Mouse (Mus musculus): ENCODE data around the gene S100a6.
A peak's percentile ranks its signal among the peaks of the same experiment; 100 is the strongest.

The S100a6 gene

DNA sequence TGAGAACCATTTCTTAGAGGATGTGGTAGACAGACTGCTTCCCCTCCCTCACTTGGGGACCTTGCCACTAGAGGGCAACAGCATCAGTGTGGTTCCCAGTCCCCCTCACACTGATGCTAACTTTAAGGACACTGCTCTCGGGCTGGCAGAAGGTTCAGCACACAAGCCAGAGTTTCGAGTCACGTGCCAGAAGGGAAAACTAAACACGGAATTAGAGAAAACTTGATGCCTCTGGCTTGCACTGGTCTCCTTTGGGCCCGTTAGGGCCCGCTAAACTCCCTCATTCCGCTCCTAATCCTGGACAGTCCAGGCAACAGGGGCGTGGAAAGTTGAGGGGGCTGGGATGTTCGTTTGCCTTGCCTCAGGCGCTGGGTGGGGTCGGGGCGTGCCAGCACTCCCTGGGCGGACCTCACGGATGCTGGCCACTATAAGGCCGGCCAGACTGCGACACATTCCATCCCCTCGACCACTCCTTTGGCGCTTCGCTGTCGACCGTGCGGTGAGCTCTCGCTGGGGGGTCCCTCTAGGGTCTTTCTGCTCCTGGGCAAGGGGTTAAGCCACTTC lies at the start of gene S100a6:
TSS of gene S100a6 (plus strand) at position 155 of the 564 bp plus-strand sequence.
- peak; percentile 74 to 80 for DNase-seq

DNA sequence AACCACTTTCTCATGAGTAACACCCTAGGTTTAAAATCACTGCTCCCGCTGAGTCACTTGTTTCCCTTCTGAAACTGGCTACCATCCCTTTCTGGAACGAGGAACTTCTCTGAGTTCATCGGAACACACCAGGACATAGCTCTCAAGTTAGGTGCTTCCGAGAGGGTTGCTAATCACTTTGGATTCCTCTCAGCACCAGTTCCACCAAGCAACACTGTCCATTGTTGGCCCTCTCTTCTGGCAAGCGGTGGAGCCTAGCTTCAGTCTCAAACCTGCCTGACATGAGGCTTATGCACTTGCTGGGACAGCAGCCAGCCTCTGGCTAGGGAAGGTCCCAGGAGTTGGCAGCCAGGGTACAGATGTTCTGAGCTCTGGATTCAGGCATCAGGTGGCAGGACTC lies 38.0 kb upstream of the S100a6 start:
- no peak for DNase-seq

DNA sequence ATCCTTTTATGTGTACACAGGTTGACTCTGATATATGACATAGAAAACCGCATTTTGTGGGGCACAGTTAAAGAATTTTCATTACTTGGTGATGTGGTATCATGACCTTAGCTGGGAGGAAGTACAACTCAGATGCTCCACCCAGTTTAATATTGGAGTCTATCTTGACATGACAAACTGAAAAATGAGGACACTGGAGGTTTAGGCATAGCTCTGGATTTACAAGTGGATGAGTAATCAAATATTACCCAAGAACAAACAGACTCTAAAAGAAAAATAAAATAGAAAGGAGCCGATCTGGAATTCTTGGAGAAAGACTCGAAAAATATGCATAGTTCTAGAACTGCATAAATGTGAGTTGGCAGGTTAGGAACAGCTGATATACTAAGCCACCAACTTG lies 37.4 kb upstream of the S100a6 start:
- DNase-seq = no peak

DNA sequence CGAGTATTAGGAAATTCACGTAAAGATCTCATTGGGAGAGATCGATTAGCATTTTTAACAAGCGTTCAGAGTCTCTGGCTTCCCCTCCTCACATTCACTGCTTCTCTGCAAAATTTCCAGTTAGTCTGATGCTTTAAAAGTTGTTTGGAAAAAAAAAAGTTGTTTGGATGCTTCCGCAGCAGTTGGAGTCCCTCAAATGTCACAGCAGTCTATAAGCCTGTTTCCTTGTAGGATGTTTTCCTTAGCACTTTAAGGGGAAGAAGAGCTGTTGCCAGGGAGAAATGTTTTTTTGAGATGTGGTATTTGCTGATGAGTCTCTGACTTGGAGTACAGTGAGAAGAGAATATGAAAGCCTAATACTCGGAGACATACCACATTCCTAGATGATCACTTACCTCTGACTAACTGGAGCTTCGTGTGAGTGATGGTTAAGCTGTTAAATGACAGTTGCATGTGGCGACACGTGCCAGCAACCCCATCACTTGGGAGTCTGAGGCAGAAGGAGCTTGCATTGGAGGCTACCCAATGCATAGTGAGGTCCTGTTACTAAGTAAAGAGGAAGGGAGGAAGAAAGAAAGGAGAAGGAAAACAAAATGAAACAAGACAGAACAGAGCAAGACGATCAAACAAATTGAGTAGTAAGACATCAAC lies 36.2 kb upstream of the S100a6 start:
- DNase-seq = no peak

DNA sequence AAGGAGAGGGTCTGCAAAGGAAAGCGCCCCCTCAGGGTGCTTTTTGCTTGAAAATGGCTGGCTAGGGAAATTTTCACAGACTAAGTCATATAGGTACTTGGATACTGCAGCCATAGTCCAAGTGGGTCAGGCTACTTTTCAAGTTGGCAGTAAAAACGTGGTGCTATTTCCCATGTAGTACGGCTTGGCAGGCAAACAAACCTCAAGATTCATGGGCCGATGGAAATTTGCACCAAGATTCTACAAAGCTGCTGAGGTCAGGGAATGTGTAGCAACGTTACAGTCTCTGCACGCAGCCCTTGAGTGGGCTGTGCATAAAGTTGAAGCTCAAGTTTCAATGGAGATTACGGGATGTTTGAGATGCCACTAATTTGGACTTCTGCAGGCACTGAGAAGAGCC lies 33.2 kb upstream of the S100a6 start:
- DNase-seq = no peak

DNA sequence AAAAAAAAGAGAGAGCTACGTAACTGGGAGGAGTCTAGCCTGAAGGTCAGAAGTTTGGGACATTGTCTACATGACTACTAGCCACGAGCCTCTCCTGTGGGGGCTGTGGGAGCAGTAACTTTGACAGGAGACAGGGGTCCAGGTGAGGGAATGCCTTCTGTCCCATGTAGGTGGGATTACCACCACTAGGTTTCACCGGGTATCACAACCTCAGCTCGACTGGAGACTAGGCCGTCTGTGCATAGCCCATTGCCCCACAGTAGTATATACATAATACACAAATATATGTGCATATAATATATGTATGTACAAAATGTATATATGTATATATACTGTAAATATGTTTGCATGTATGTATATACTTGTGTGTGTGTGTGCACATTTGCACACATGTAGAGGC lies 31.5 kb upstream of the S100a6 start:
- no peak for DNase-seq

DNA sequence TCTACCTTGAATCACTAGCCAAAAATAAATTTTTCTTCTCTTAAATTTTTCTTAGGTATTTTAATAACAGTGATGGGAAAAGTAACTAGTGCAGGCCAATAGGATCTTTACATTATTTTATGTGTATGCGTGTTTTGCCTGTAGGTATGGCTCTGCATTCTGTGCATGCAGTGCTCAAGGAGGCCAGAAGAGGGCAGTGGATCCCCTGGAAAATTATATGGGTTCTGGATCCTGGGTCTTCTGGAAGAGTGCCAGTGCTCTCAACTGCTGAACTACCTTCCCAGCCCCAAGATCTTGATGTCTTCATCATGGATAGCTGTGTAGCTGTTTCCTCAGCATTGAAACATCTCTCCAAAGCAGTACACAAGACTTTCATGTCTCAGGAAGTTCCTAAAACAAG lies 30.5 kb upstream of the S100a6 start:
- no peak for DNase-seq

DNA sequence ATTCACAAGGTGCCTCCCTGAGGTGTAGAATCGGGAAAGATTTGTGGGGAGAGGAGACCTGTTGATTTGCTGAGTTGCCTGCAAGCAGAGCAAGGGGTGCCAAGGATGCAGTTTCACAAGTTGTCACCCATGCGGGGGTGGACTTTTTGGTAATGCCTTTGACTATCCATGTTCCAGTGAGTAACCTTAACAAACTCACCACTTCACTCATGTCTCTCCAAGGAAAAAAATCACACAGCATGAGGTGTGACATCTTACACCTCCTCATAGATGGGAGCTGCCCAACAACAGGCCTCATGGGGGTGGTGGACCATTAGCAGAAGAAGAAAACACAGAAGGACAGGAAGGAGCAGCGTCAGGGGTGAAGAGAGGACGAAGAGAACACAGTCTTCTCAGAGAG lies 30.1 kb upstream of the S100a6 start:
- no peak for DNase-seq

DNA sequence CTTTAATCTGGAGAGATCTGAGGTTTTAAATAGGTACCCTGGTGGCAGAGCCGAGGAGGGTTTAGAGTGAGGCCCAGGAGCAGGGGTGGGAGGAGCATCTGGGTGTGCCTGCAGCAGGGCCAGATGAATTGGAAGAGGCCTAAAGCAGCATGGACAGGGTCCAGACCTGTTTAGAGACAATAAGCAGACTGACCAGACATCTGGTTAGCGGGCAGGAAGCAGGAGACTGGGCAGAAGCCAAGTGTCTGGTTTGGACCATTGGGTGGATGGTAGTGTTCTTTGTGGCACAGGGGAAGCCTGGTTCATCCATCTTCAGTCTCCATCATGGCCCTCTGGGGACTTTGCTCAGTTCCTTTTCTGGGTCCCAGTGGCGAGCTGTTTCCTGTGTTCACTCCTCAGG lies 28.8 kb upstream of the S100a6 start:
- peak; percentile 57 to 70 for DNase-seq

DNA sequence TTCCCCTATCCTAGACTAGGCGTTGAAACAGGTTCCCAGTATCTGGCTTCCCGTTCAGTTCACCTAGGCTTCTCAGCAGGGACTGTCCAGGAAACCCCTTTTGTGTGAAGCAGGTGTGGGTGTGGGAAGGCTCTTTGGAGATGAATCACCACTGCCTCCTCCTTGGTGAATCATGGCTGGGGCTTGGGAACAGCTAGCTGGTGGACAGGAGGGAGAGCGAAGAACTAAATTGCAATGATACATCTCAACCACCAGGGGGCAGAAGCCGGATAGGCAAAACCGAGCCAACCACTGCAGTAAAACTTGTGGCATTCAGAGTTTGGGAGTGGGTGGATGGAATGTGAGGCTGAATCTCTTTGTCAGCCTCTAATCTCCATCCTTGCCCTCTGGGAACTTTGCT lies 27.1 kb upstream of the S100a6 start:
- DNase-seq = peak; percentile 39 to 60

DNA sequence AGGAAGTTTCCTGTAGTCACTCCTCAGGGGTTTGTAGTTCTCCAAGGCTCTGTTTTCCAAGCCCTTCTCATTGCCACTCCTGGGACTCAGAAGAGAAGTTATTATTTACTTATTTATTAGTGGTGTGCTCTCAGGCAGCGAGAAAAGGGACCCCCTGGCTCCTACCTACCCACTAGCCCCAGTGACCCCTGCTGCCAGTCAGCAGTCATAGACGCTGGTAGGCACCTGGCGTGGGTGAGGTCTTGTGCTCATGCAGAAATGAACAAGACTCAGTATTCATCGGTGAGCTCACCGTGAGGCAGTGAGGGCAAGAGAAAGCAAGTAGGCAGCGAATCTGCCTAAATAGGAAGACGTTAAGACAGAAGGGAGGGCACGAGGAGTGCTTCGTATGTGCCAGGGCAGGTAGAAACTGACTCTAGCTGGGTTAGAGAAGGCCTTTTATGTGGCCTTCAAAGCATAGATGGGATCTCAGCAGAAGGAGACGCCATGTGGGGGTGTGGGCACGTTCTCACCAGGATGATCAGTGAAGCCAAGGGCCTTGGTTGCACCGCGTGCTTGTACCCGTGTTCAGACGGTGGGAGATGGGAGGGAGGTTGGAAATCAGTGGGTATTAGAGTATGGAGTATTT lies 26.6 kb upstream of the S100a6 start:
- no peak for DNase-seq

DNA sequence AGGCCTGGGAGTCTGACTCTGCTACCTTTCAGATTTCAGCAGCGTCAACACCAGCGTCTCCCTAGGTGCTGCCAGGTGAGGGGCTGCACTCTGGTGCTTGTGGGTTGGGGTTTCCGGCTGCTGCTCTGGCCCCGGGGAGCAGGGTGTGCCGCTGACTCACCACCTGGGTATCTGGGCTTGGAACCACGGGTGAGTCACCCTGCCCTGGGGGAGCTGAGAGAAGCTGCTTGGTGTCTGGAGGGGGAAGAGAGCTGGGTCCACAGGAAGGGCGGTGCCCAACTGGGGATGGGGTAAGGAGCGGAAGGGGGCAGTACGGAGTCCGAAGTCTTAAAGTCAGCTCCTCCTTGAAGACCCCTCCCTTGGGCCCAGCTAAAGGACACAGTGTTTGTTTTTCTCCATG lies 25.8 kb upstream of the S100a6 start:
- peak in 1 of 2 experiments; percentile 69 for DNase-seq

DNA sequence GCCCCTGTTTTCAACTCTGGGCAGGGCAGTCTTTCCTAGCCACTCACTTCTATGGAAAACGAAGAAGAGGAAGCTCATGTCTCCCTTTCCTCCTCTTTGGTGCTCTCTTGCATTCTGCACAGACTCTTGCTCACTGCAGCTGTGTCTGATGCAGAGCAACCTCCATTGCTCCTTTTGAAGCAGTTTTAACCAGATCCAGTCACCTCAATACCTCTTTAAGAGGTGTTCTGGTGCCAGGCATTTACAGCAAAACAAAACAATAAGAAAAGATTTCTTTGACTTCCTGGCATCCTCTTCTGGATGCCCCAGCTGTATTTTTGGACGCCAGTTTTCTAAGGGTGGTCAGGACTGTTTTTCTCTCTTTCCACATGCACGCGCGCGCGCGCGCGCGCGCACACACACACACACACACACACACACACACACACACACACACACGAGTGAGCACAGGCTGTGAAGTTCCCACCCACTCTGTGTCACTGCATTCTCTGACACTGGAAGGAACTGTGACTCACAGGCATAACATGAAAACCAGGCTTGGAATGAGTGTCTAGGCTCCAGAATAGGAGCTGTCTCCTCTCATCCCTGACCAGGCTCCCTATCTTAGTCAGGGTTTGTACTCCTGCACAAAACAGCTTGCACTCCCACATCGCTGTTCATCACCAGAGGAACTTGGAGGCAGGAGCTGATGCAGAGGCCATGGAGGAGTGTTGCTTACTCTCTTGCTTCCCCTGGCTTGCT lies 25.2 kb upstream of the S100a6 start:
- DNase-seq = no peak

DNA sequence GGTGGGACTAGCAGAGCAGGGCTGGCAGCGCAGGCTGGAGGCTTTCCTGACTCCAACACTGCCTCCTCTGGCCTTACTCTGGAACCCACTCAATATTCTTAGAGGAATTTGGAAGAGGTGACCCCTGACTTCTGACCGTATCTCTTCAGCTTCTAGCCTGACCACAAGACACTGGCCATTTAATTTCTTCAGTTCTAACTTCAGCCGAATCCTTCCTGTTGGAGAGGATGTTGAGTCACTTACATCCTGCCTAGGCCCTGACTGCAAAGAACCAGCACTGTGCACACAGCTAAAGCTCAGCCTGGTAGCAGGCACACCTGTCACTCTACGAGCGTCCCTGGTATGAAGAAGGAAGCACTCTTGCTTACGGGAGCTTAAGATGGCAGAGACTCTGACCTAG lies 23.3 kb upstream of the S100a6 start:
- DNase-seq = no peak

DNA sequence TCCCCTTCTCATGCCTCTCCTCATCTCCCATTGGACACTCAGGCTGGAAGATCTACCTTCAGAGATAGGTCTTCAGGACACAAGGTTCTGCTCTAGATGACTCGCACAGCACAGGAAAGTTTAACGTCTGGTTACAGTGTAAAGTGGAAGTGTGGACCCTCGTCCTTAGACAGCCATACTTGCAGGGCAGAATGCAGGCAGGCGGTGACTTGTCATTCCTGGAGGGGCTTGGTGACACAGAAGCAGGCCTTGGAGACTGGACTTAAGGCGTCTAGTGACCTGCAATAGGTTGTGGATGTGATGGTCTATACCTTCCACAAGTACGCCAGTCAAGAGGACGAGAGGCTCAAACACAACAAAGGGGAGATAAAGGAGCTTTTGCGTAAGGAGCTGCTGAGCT lies 22.7 kb upstream of the S100a6 start, which contains the start of gene S100a2:
TSS of gene S100a2 (plus strand) at position 301 of the 400 bp plus-strand sequence.
- no peak for DNase-seq

DNA sequence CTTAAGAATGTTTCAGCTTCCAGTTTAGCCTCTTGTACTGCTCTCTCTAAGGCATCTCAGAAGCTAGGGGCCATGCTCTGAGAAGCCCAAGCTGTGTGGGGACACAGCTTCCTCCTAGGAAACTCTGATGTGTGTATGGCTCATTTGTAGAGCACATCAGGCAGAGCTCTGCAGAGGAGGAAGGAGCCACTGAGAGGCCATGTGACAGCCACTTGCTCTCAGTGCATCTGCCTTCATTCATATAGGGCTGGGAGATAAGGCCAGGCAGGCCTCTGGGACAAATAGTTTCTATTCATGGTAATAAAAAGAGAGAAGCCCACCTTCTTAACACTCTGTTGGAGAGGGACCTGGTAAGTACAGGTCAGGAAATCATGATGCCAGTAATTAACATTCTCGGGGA lies 18.2 kb upstream of the S100a6 start:
- no peak for DNase-seq

DNA sequence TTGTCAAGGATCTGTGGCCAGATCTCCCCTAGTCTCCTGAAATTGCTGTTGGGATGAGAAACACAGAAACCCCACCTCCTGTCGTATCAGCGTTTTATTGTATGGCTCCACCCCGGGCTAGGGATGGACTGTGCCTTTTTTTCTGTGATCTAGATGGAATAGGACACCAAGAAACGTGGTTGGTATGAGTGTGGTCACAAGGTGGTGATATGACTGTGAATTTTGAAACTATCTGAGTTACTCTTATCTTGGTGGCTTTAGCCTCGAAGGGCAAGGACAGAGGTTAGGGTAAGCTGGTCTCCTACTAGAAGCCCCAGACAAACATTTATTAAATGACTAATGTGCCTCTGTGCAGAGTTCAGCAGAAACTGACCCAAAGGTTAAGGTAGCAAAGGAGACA lies 17.1 kb upstream of the S100a6 start:
- no peak for DNase-seq

DNA sequence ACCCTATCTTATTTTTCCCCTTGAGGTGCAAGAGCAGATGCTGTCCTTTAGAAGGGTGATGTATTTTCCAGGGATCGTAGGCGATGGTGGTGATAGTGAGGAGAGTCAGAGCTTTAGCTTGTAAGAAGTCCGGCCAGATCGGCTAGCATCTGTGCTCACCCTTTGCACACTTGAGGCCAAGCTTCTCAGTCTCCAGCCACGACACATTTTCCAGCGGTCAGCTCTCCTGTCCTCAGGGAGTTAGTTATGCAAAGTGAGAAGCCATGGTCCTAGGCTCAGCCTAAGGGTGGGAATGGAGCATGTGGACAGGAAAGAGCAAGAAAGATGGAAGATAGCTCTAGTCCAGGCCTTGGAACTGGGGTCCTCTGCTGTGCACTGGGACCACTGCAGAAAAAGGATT lies 15.9 kb upstream of the S100a6 start:
- no peak for DNase-seq

DNA sequence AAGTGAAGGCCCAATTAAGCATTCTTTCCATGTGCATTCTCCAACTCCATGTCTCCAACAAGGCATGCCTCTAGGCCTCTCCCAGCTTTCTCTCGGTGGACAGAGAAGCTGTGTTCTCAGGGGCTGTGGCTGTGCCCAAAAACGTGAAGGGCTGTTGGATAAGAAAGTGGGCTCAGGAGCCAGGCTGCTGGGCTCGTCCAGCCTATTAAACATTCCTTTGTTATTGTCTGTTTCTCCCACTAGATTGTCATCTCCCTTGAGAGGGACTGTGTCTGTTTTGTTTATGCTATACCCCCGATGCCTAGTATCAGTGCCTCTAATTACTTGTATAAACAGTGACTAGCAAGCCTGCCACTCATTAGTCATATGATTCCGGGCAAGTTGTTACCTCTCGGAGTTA lies 14.9 kb upstream of the S100a6 start:
- no peak for DNase-seq

DNA sequence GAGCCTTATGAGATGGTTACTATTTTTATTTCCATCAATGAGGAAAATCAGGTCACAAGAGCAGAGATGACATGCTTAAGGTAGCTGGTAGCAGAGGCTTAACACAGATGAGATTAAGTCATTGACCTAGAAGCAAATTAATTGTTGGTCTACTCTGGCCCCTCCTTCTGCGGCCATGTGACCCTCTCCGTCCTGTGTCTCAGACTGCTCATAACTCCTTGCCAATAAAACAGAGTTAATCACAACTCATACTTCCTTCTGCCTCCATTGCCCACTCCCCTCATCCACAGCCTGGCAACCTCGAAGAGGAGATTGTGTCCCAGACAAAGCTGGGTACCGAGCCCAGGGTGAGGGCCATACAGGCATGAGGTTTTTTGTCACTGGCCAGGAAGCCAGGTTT lies 14.5 kb upstream of the S100a6 start:
- DNase-seq = no peak

DNA sequence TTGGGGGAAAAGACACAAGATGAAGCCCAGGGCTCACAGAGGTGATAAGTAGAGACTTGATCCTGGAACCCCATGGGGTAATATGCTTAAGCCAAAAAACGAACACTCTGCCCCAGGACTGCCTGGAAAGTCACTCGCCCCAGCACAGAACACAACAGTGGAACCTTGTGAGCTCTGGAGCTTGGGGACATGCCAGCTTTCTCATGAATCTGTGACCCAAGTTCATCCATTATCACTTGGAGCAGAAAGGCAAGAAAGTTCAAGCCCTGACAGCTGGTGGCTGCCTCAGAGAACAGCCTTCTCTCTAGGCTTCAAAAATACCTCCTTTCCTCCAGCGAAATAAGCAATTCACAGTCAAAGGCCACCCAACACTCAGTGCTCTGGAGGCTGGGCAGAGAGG lies 13.3 kb upstream of the S100a6 start:
- DNase-seq = peak; percentile 57 to 61

DNA sequence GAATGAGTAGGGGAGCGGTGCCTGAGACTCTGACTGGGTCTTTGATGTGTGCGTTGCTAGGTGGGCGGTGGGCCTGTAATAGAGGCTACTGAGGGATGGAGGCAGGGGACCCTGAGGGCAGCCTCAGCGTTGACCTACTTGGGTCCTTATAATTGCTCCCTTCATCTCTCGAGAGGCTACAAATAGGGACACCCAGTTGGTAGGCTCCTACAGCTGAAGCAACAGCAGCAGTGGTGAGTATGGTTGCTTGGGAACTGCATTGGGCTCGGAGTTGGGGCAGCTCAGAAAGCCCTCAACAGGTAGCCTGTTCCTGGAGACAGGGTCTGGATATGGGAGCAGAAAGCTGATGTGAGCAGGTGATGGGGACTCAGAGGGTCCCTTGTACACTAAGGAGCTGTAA lies 12.6 kb upstream of the S100a6 start:
- no peak for DNase-seq

DNA sequence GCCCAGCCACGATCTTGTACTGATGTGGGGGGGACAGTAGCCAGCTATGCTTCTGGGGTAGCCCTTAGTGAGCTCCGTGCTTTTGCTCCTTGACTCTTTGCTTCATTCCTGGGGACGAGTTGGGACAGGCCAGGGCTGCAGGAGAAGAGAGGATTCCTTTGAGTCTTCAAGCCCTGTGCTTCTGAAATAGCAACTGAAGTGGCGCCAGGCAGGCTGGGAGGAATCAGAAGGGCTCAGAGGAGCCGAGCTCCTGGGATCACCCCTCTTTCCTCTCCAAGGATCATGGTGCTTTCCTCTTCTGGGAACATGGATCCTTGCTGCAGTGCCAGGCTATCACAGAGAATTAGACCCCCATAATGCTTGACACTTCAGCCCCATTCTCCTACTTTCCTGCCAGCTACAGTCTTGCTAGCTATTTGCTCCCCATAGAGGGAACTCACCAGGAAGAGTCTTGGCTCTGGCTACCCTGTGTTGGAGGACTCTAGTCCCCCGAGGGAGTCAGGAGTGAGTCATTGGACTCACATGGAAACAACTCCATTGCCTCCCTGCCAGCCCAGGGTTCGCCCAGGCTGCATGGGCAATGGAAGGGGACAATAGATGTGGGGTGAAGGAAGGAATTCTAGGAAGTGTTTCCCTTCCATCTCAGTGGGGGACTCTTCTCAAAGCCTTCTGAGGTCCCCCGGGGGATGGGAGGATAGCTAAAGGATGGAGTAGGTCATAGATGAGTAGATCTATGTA lies 12.1 kb upstream of the S100a6 start:
- no peak for DNase-seq

All from kidney, postnatal 25 days (tissue).